Mouse (Mus musculus) right cerebral cortex, adult 2 months (tissue): ENCODE measurements around the gene AC124108.1.
"Not testable (repeated sequence)": the region's sequence is repeated elsewhere in the genome, so short reads cannot be mapped to it uniquely, and the experiment has no call there.

Source experiments
- DNase-seq, 2 experiments: peaks; one replicate each; pipeline ENCODE4 v3.0.0; 2021 to 2022; ENCODE audit warnings: low spot score in 2 of 2

Gene AC124108.1

DNA sequence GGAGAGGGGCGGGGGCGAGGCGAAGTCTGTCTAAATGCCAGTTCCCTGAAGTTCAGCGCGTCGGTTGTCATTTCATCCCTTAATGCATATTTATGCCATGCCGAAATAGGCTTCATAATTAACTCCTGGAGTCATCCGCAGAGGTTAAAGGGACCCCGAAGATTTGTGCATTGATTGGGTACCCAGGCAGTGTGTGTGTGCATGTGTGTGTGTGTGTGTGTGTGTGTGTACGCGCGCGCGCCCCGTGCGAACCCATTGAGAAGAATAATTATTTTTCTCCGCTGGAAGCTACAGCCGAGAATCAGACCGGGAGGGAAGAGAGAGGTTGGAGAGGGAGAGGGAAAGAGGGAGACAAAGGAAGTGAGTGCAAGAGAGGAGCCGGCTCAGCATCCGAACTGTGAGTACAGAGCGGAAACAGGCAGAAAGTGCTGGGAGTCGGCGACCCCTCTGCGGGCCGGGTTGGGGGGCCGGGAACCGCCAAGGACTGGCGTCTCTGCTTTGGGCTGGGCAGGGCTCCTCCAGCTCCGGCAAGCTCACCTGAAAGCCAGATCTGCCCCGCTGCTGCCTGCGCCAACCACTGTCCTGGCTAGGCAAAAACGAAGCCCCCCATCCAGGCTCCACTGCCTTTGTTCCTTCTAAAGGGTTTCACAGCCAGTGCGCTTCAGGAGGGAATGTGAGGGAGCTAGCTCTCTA is at the start of gene AC124108.1, which contains the start of gene Lemd1:
TSS of gene AC124108.1 (plus strand) at position 365 of the 693 bp plus-strand sequence.
TSS of gene Lemd1 (plus strand) at position 339 of the 693 bp plus-strand sequence.
- peak in 1 of 2 experiments; percentile 32 for DNase-seq

DNA sequence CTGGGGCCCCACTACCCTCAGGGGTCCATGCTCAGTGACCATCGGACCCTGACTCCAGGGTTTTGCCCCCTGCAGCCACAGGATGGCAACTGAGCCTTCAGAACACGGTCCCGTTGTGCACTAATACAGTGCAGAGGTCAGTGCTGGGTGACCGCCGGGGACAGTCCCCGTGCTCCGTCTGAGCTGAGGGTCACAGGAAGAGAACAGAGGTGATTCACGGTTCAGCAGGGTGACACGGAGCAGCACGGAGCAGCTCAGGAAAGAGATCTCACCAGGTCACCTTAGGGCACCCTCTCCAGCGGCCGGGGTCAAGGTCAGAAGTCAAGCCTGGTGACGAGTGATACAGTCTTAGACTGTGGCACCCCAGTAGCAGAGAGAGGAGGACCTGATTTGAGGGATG is 49.5 kb upstream of the AC124108.1 start:
- DNase-seq = no peak

DNA sequence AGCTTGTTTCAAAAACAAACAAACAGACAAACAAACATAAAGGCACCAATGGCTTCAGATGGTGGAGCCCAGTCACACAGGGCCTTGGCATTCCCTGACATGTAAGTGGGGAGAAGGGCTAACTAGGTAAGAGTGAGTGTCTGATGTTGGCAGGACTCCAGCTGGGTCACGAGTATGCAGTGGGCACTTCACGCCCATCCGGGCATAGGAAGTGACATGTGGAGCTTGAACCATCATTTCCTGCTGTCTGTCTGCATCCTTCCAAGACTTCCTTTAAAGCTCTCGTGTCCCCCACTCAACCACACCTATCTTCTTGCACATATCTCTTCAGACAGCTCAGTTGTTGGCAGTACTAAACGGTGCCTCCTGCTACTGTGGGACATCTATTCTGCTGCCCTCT is 48.2 kb upstream of the AC124108.1 start:
- DNase-seq = no peak

DNA sequence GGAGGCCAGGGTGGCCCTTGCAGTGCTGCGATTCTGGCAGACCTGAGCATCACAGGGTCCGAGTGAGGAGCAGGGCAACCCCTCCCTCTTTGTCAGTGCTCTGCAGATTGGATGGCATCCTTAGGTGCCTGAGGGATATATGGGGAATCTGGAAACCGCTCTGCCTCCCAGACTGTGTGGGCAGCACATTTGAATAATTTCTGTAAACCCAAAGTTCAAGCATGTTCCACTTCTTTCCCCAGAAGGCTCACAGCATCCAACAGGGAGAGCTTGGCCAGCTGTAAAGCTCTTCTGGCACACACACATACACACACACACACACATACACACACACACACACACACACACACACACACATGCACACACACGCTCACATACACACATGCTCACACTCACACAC is 47.5 kb upstream of the AC124108.1 start:
- DNase-seq = peak in 1 of 2 experiments; percentile 48

DNA sequence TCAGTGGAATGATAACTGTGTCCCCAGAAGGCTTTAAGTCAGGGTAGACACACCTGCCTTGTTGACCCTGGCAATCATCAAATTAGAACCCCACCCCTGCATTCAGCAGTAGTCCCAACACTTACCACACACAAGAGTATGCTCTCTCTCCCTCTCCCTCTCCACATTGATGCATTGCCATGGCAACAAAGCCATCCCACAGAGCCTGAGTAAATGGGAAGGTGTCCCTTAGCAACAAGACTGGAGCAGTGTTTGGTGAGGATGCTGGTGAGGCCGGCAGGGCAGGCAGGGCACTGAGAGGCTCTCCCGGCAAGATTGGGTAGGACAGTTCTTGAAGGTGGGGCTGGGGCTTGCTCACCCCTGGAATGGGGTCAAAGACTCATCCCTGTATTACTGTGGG is 47.0 kb upstream of the AC124108.1 start:
- peak; percentile 68 to 76 for DNase-seq

DNA sequence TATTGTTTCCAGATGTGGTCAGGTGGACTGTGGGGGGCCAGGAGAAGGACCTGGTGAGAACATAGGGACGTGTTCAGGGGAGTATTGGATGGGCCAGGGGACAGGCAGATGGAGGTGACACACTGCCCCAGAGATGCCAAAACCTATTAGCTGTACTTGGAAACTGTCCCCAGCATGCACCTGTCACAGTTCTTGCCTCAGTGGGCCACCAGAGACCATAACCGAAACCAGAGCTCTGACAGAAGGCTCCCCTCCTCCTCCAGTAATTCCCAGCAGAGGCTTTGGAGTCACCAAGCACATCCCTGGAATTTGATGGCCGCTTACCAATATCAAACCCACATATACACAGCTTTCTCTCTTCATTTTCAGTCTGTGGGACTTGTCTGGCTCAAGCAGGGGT is 46.4 kb upstream of the AC124108.1 start:
- DNase-seq = no peak

DNA sequence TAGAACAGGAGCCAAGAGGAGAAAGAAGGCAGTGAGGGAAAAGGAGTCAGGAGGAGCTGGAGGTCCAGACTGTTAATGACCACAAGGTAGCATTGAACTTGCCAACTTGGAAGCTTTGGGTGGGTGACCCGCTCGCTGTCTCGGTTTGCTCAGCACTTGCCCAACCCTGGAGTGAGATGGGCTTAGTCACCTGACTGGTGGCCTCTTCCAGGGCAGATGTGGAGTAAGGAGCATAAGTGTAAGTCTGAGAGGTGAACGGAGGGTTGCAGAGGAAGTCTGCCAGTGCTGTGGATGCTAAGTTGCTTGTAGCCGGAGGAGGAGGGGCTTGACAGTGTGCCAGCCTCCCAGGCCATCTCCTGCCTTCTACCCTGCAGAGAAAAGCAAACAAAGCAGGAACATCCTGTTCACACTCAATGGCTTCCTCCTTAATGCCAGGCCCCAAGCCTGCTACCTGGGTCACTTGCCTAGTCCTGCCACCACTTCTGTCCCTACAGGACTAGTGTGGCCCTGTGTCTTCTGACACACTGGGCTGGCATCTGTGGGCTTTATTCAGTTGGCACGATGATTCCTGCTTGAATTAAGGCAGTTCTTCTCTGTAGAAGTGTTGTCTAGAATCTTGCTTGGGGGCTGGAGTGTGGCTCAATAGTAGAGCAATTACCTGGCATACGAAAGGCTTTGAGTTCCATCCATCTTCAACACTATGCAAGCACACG is 45.1 kb upstream of the AC124108.1 start:
- DNase-seq = no peak

DNA sequence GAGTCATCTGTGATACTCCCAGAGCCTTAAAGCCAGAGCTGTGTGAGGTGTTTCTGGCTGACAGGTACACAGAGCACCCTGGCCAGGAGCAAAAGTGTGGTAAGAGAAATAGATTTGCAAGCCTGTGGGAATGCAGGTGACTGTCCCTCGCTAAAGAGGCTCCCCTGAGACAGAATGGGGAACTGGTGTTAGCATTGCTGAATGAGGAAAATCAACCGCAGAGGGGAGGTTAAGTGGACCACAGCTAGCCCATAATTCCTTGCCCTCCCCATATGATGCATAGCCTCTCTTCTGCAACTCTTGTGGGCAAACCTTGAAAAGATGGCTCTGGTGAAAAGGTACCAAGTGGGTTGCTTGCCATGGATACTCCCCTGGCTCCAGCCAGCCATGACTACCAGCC is 41.8 kb upstream of the AC124108.1 start:
- no peak for DNase-seq

DNA sequence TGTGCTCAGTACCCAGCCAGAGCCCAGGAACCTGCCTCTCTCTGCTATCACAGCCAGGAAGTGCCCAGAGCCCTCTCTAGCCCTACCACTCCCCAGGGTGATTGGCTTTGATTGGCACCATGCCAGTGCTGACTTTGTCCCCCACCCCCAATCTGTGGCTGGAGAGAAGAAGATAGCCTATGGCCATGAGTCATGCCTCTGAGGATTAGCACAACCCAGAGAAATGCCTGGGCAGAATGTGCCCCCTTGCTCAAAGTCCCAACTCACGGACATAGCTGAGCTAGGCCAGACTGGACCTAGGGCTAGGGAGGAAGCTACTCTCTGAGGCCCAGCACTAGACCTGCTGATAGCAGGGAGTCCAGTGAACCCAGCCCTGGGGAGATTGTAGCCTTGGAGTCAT is 41.1 kb upstream of the AC124108.1 start:
- no peak for DNase-seq

DNA sequence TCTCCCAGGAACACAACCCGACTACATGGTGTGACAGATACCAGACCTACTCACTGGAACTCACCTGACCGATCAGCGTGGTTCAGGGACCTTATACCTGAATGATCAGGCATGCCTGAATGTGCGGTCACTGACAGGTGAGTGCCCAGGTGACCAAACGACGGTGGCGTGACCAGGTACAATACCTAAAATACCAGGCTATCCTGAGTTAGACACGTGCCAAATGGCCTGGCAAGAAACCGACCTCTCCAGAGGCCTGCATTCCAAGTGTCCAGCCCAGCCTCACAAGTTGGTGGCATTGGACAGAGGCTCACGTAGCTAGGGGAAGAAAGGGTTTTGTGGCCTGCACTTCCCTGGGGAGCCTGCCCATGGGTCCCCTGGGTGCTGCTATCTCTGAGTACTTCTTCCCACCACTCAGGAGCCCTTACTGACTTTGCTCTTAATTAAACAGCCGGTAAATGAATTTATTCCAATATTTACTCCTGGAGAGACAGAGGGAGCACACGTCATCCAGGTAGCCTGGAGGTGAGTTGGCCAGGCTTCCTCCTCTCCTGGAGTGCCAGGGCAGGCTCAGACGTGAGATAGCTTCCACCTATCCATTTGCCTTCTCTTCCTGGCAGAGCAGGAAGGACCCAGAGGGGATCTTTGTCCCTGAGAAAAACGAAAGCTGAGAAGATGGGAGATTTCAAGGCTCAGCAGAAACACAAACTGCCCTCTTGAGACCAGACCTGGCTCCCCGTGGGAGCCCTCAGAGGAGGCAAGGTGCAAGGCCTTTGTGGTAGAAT is 40.2 kb upstream of the AC124108.1 start:
- no peak for DNase-seq

DNA sequence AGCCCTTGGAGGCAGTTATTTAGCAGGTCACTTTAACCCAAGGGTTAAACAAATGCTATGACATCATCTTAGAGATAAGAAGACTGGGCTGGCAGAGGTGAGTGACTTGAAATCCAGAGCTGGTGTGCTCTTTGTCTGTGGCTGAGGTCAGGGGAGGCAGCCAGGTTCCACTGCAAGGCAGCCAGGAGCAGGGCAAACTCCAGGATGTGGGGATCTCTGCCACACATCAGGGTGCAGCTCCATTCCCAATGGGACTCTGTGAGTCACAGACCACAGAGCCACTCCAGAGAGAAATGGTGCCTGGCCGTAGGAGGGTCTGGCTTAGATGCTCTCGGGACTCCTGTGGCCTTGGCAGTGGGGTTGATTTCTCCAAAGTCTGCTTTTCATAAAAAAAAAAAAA is 39.3 kb upstream of the AC124108.1 start:
- DNase-seq = no peak

DNA sequence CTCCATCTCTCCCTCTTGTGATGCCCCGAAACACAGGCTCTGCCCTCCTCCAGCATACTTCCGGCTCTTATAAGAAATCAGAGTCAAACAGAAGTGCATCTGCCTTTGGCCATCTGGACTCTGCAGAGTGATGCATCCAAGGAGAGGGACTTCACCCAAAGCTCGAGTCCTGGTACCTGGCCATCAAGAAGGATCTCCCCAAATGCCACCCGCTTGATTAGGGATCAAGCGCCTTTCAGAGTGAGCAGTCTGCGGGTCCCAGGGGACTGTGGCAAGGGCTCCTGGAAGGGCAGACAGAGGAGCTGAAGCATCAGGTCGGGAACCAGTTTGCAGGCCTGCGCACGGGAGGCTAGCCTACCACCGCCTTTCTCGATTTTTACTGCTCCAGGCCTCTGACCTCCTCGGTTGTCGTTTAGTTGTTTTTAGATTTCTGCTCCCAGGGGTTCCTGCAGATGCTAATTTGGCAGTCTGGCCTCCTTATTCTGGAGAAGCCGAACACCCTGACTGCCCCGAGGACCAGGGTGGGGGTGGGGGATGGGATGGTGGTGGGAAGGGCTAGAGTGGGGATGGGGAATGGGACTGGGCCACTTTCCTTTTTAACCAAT is 38.1 kb upstream of the AC124108.1 start:
- no peak for DNase-seq

DNA sequence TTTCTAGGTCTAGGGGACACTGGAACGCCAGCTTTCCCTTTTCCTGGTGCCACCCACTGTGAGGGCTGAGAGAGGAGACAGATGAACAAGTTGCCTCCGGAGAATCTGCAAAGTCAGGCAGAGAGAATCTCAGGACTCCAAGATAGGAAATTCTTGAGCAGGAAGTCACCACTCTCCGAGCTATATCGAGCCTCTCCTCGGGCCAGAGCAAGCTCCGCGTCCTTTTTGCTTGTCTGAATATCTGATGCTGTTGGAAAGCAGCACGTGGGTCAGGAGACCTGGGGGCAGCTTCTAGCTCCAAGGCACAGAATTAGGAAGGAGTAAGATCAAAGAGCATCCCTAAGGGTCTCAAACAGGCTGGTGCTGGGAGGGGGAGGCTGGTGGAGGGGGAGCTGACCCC is 37.6 kb upstream of the AC124108.1 start:
- no peak for DNase-seq

DNA sequence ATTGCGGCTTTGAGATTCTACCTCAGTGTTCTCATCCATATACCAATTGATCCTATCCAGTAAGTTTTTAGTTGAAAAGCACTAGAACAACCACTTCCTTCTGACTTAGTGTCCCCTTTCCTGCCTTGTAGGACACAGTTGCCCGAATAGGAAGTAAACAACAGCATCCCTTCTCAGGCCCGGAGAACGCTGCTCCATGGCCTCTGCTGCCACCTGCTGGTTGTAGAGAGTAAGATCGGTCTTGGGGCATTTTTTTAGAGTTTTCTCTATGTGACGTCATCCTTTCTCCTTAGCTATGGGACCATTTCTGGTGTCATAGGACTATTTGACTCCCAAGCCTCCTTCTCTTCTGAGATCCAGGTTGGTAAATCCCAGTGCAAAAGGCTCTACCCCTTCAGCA is 35.5 kb upstream of the AC124108.1 start:
- DNase-seq = peak; percentile 77 to 84

DNA sequence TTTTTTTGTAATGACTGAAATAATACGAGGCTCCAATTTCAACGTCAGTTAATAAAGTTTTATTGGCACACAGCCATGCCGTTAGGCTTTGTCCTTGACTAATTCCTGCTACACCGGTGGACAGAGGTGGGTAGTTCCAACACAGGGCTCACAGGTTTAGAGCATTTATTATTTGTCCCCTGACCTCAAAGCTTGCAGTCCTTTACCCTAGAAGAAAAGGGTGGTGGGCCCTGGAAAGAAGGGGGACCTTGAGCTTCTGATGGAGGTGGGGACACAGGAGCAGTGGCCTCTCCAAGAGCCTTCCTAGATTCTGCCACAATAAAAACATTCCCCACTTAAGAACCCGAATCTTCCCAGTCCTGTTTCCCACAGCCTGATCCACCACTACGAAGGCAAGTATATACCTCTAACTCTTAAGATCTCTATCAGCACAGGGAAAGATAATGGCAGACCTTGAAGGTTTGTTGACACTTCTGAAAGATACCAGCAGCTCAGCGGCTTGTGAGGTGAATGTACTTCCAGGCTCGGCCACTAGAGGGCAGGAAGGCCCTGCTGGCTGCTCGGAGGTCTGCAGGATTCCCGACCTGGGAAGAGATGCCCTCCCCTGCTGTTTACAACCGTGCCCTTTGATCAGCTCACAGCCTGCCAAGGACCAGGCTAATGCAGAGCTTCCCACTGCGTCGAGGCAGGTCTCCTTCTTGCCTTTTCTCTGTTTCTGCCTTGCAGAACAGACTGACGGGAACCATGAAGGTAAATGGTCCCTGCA is 34.1 kb upstream of the AC124108.1 start:
- DNase-seq = peak; percentile 91 to 95

DNA sequence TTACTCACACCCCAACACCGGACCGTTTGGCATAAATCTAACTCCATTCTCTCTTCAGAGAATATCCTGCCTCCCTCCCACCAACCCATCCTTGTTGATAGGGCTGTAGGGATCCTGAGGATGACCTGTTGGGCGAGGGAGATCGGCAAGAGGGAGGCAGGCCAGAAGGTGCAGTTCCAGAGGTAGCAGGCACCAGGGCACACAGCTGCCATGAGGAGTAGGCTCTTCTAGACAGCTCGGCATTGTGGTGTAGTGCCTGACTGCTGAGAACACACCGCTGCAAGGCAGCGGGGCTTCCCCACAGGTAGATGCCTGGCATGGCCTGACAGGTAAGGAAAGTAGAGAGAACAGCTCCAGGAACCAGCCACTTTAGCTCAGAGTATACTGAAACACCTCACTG is 33.4 kb upstream of the AC124108.1 start:
- DNase-seq = no peak

DNA sequence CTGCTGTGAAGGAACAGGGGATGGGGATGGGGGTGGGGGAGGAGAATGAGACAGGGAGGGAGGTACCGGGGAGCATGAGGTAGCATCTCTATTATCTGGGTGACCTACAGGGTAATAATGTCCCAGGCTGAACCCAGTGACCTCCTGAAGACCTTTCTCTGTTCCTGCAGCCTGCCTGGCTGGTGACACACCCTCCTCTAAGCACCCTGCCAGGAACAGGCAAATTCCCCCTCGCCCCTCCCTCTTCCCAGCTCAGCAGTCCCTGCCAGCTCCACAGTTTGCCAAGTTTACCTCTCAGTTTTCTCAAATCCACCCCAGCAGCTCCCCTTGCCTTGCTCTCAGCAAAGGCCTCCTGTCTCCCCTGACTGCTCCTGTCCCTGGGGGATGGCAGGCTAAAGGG is 32.5 kb upstream of the AC124108.1 start:
- no peak for DNase-seq

DNA sequence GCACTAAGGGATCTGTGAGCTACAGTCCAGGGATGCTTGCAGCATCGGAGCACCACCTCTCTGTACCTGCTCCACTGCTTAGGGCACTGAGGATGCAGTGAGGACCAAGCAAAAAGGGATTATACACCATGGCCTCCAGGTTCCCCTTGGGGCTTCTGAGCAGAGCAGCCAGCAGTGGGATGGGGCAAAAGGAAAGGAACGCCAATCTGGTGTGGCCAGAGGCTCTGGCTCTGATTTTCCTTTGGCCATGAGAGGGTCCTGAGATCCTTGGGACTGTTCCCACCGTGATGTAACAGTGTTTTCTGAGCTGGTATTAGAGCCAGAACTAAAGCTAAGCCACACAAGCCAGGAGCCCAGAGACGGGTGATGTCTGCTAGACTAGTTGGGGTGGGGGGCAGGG is 31.6 kb upstream of the AC124108.1 start:
- no peak for DNase-seq

DNA sequence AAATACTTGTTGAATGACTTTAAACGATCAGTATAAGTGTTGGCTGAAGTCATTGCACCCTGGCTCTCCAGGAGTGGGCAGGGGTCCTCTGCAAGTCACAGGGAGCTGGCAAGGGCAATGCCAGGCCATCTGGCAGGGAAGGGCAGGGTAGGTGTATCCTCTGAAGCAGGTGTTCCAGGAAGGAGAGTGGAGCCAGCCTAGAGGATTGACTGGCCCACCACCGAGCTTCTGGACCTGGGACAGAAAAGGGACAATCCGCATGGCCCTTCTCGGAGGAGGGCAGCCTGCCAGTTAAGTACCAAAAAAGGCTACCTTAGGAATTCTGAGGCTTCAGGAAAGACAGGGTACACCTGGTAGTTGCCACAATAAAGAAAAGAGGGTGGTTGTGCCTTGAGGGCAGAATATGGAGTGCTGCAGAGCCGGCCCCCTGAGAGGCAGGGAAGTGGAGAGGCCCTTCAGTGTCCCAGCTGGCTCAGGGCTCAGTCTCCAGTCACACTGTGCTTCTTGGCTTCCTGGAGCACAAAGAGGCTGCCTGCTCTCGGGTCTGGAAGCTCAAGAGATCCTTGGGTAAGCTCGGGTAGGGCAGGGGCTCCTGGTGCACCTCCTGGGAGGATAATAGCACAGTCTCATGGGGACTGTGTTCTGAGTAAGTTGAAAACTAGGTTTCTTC is 29.9 kb upstream of the AC124108.1 start:
- no peak for DNase-seq

DNA sequence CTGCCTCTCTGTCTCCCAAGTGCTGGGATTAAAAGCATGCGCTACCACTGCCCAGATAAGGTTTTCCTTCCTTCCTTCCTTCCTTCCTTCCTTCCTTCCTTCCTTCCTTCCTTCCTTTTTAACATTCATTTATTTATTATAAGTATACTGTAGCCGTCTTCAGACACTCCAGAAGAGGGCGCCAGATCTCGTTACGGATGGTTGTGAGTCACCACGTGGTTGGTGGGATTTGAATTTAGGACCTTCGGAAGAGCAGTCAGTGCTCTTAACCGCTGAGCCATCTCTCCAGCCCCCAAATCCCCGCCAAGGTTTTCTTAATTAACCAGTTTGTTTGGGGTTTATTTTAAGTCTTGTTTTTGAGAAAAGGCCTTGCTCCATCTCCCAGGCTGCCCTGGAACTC is 28.6 kb upstream of the AC124108.1 start:
- not testable (repeated sequence) for DNase-seq
